Mouse (Mus musculus) hindbrain, embryonic 14.5 days (tissue): ENCODE results near the gene Agrp. TPM values are rescaled to one million over a fixed set of nuclear protein-coding genes. Genes with fewer than 3 reads are reported as not detected.

Source experiments
- ATAC-seq: fragments of 200-750 bp; cut with Nextera tagmentation; 2 replicates; pipeline ENCODE4 v1.8.0; 2017; ENCODE audit warnings: moderate number of reproducible peaks, mild to moderate bottlenecking, moderate TSS enrichment, moderate library complexity; ENCODE audit not compliant: low FRiP score
- DNase-seq: peaks from one replicate; pipeline ENCODE4 v3.0.0-alpha.2; 2015; ENCODE audit warnings: low spot score
- H3K27ac ChIP-seq: fragments of 300-500 bp; sonication (generic); 2 replicates; pipeline ENCODE4 v1.5.1; 2014; ENCODE audit warnings: mild to moderate bottlenecking, moderate library complexity
- H3K27me3 ChIP-seq: fragments of 300-500 bp; sonication (generic); 2 replicates; pipeline ENCODE4 v1.6.1; 2014; ENCODE audit warnings: mild to moderate bottlenecking, low read length, mixed read lengths; ENCODE audit not compliant: control insufficient read depth, insufficient read depth
- H3K36me3 ChIP-seq: fragments of 300-500 bp; sonication (generic); replicated peaks from 2 replicates; pipeline ENCODE4 v1.6.1; 2014; ENCODE audit not compliant: control insufficient read depth, insufficient read depth
- H3K4me1 ChIP-seq: fragments of 300-500 bp; sonication (generic); replicated peaks from 2 replicates; pipeline ENCODE4 v1.6.1; 2014; ENCODE audit warnings: antibody characterized with exemption, low read length, mixed read lengths; ENCODE audit not compliant: control insufficient read depth, insufficient read depth
- H3K4me2 ChIP-seq: fragments of 300-500 bp; sonication (generic); replicated peaks from 2 replicates; pipeline ENCODE4 v1.6.1; 2014; ENCODE audit warnings: mild to moderate bottlenecking, moderate library complexity
- H3K4me3 ChIP-seq: fragments of 300-500 bp; sonication (generic); replicated peaks from 2 replicates; pipeline ENCODE4 v1.5.1; 2014; ENCODE audit warnings: mild to moderate bottlenecking, low read length
- H3K9ac ChIP-seq: fragments of 300-500 bp; sonication (generic); 2 replicates; pipeline ENCODE4 v1.6.1; 2014
- H3K9me3 ChIP-seq: fragments of 300-500 bp; sonication (generic); 2 replicates; pipeline ENCODE4 v1.6.1; 2016; ENCODE audit warnings: low read length; ENCODE audit not compliant: control insufficient read depth
- WGBS: fragments of 180-500 bp; shearing (Covaris S2); extraction: QIAGEN DNeasy Blood & Tissue Kit; methylation state at CpG from one replicate; pipeline ENCODE4 v1.1.7; 2014; 5-methylcytosine and 5-hydroxymethylcytosine counted together
- microRNA counts: library from miRNA; unstranded; fragments of <30 nt; microRNA quantifications from one replicate; lab custom pipeline; 2016
- microRNA-seq: library from miRNA; unstranded; fragments of <30 nt; microRNA quantifications from one replicate; pipeline ENCODE4, GENCODE M21; 2016
- polyA plus RNA-seq: library from polyadenylated mRNA; unstranded; fragments of >200 nt; fragmentation: Nextera tagmentation; extraction: Ambion mirVana; gene quantifications from 2 replicates; pipeline ENCODE4 v1.2.1, GENCODE M21; 2014

Gene Agrp
- polyA plus RNA-seq, 1 experiment from 2014 or later = 0.84 TPM

GRCm38 (mm10) chr8:105521995-105522769, 115.0 kb downstream of the Agrp start:
- ATAC-seq = no peak
- H3K27ac ChIP-seq = no peak overlapping the region
- 81% methylated on average over 21 of the region's 21 CpGs for WGBS

GRCm38 (mm10) chr8:105521061-105521460, 116.1 kb downstream of the Agrp start:
- no peak for DNase-seq
- Histone ChIP-seq H3K9ac (no peak overlapping the region), H3K9me3 (no peaks in the 10 kb centered on the region), H3K27ac (no peak overlapping the region), H3K27me3 (no peaks in the 10 kb centered on the region), H3K4me1 (peaks cover 34% of the 10 kb centered on the region), H3K4me2 (no peak overlapping the region), H3K36me3 (peaks cover 35% of the 10 kb centered on the region), H3K4me3 (no peak overlapping the region)
- 0% methylated on average over 3 of the region's 3 CpGs for WGBS
- no peak for ATAC-seq

More at GRCm38 (mm10) chr8:105521995-105522769, 115.0 kb downstream of the Agrp start:
- Histone ChIP-seq H3K9me3 (no peaks in the 10 kb centered on the region), H3K4me2 (no peak overlapping the region), H3K36me3 (peaks cover 44% of the 10 kb centered on the region), H3K27me3 (no peaks in the 10 kb centered on the region), H3K9ac (no peak overlapping the region), H3K4me1 (peaks cover 31% of the 10 kb centered on the region), H3K4me3 (no peak overlapping the region)
- no peak for DNase-seq

- DNase-seq (no peak), ATAC-seq (no peak)
- Histone ChIP-seq H3K27me3 (no peaks in the 10 kb centered on the region), H3K36me3 (peaks cover 34% of the 10 kb centered on the region), H3K4me2 (peak overlapping the region; percentile 87), H3K4me3 (no peak overlapping the region), H3K9ac (no peak overlapping the region), H3K9me3 (no peaks in the 10 kb centered on the region), H3K4me1 (peaks cover 34% of the 10 kb centered on the region), H3K27ac (no peak overlapping the region)
- WGBS = 26% methylated on average over 5 of the region's 5 CpGs
Measured at GRCm38 (mm10) chr8:105520521-105520920, 116.7 kb downstream of the Agrp start.

GRCm38 (mm10) chr8:105519591-105519990, 117.6 kb downstream of the Agrp start:
- ATAC-seq = no peak
- no peaks in the 10 kb centered on the region for H3K9me3 ChIP-seq
- H3K27me3 ChIP-seq = no peaks in the 10 kb centered on the region
- no peak overlapping the region for H3K27ac ChIP-seq
- WGBS = 0% methylated on average over 2 of the region's 2 CpGs
- no peak for DNase-seq
- H3K4me3 ChIP-seq = peak overlapping the region; percentile 49
- peak overlapping the region; percentile 60 for H3K9ac ChIP-seq
- H3K4me2 ChIP-seq = peak overlapping the region; percentile 87
- peaks cover 25% of the 10 kb centered on the region for H3K36me3 ChIP-seq
- peaks cover 34% of the 10 kb centered on the region for H3K4me1 ChIP-seq

GRCm38 (mm10) chr8:105518436-105519313, 118.5 kb downstream of the Agrp start, which contains the start of gene Hsd11b2:
Gene Hsd11b2 (plus strand): TSS chr8:105518755.
- under 1% methylated on average over 65 of the region's 68 CpGs for WGBS

GRCm38 (mm10) chr8:105517346-105517745, 119.8 kb downstream of the Agrp start:
- 48% methylated on average over 8 of the region's 8 CpGs for WGBS

More at GRCm38 (mm10) chr8:105518436-105519313, 118.5 kb downstream of the Agrp start, which contains the start of gene Hsd11b2:
- peaks cover 15% of the 10 kb centered on the region for H3K36me3 ChIP-seq
- peak within 1 kb of the TSS; percentile 49 for H3K4me3 ChIP-seq
- peaks cover 34% of the 10 kb centered on the region for H3K4me1 ChIP-seq
- peak within 1 kb of the TSS; percentile 44; the same call in 1 of the 2 replicates for H3K27ac ChIP-seq
- H3K9me3 ChIP-seq = no peaks in the 10 kb centered on the region
- peak within 1 kb of the TSS; percentile 87 for H3K4me2 ChIP-seq
- H3K27me3 ChIP-seq = no peaks in the 10 kb centered on the region
- ATAC-seq (peak; percentile 55), DNase-seq (peak; percentile 46)
- H3K9ac ChIP-seq = peak within 1 kb of the TSS; percentile 60

More at GRCm38 (mm10) chr8:105517346-105517745, 119.8 kb downstream of the Agrp start:
- Histone ChIP-seq H3K9ac (no peak overlapping the region), H3K36me3 (peaks cover 7% of the 10 kb centered on the region), H3K4me2 (no peak overlapping the region), H3K9me3 (no peaks in the 10 kb centered on the region), H3K27ac (no peak overlapping the region), H3K4me1 (peaks cover 34% of the 10 kb centered on the region), H3K4me3 (no peak overlapping the region), H3K27me3 (no peaks in the 10 kb centered on the region)
- ATAC-seq = no peak
- no peak for DNase-seq

MicroRNA genes within 50 kb of the gene (microRNA counts, 519-probe panel; counts per million panel counts)
- not detected for microRNA mmu-miR-1966 (lab: Ali Mortazavi, UCI)

Small RNAs within 50 kb of the gene (microRNA-seq; reads per million reads assigned to microRNA genes)
- not detected for gene Mir1966

Other genes starting within 250 kb of the Agrp start
- gene Kctd19, start 223.9 kb downstream of the Agrp start, polyA plus RNA-seq = 0.10 TPM in 1 of 2 replicates, not detected in the other
- 0.44 and 0.78 TPM in 2 replicates for gene Lrrc36, start 223.8 kb downstream of the Agrp start, polyA plus RNA-seq
- gene Tppp3, start 165.9 kb downstream of the Agrp start, polyA plus RNA-seq = 204 and 207 TPM in 2 replicates
- gene Zdhhc1, start 140.5 kb downstream of the Agrp start, polyA plus RNA-seq = 32.7 and 33.1 TPM in 2 replicates
- 6.1 and 7.0 TPM in 2 replicates for gene Hsd11b2, start 118.6 kb downstream of the Agrp start, polyA plus RNA-seq
- gene Atp6v0d1, start 71.3 kb downstream of the Agrp start, polyA plus RNA-seq = 231 and 245 TPM in 2 replicates
- gene Ripor1, start 32.1 kb downstream of the Agrp start, polyA plus RNA-seq = 30.6 and 32.6 TPM in 2 replicates
- gene Ctcf, start 825 bp downstream of the Agrp start, polyA plus RNA-seq = 76.9 and 79.1 TPM in 2 replicates
- gene Carmil2, start 48.9 kb upstream of the Agrp start, polyA plus RNA-seq = 22.3 and 24.4 TPM in 2 replicates
- 71.3 and 78.1 TPM in 2 replicates for gene Acd, start 63.7 kb upstream of the Agrp start, polyA plus RNA-seq
- 53.7 and 56.2 TPM in 2 replicates for gene Pard6a, start 63.8 kb upstream of the Agrp start, polyA plus RNA-seq
- 0.22 and 0.27 TPM in 2 replicates for gene 4933405L10Rik, start 70.3 kb upstream of the Agrp start, polyA plus RNA-seq
- gene Enkd1, start 70.8 kb upstream of the Agrp start, polyA plus RNA-seq = 11.6 and 13.4 TPM in 2 replicates
- gene Gfod2, start 121.3 kb upstream of the Agrp start, polyA plus RNA-seq = 62.7 and 71.7 TPM in 2 replicates
- gene Ranbp10, start 190.0 kb upstream of the Agrp start, polyA plus RNA-seq = 9.1 and 10.4 TPM in 2 replicates
- 0.64 and 1.4 TPM in 2 replicates for gene Tsnaxip1, start 190.3 kb upstream of the Agrp start, polyA plus RNA-seq
- 46.3 and 51.7 TPM in 2 replicates for gene Cenpt, start 215.9 kb upstream of the Agrp start, polyA plus RNA-seq
- 46.2 and 51.2 TPM in 2 replicates for gene Thap11, start 217.7 kb upstream of the Agrp start, polyA plus RNA-seq
- gene Nutf2, start 223.2 kb upstream of the Agrp start, polyA plus RNA-seq = 181 TPM in 2 replicates
- gene Edc4, start 243.5 kb upstream of the Agrp start, polyA plus RNA-seq = 40.1 and 46.6 TPM in 2 replicates